Mouse (Mus musculus): ENCODE measurements around the gene Gm21149. TPM values are rescaled to one million over a fixed set of nuclear protein-coding genes. Genes with fewer than 3 reads are reported as not detected.
"Not testable (repeated sequence)": the region's sequence is repeated elsewhere in the genome, so short reads cannot be mapped to it uniquely, and the experiment has no call there.

Gene Gm21149
- polyA plus RNA-seq, 1 experiment, result not detected

DNA sequence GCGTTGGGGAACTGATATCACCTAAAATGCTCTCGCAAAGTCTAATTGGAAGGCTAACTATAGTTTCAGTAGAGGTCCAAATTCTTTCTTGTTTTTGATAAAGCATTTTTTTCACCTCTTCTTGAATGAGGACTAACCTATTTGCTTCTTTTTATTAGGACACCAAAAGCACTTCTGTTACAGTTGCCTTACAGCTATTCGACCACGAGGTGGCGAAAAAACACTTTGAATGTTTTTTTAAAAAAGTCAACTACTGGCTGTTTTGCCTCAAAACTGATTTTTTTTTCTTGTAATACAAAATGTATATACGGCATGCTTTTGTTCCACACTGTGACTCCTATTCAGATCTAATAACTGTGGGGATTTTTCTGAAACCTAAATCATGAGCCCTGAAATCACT, 8.6 kb downstream of the Gm21149 start:
- not testable (repeated sequence) for H3K27me3 ChIP-seq (ENCODE audit: control insufficient read depth, insufficient read depth, low read length); H3K27ac ChIP-seq (ENCODE audit: insufficient read depth, low read length); H3K36me3 ChIP-seq (ENCODE audit: control insufficient read depth, insufficient read depth, low read length); H3K4me3 ChIP-seq (ENCODE audit: extremely low read depth, insufficient read depth, insufficient read length); H3K4me1 ChIP-seq (ENCODE audit: control insufficient read depth, insufficient read depth, insufficient read length); DNase-seq (ENCODE audit: low read depth in 1 of 2, low spot score in 2 of 2)
- WGBS, result 65% methylated on average over 6 of the region's 6 CpGs

DNA sequence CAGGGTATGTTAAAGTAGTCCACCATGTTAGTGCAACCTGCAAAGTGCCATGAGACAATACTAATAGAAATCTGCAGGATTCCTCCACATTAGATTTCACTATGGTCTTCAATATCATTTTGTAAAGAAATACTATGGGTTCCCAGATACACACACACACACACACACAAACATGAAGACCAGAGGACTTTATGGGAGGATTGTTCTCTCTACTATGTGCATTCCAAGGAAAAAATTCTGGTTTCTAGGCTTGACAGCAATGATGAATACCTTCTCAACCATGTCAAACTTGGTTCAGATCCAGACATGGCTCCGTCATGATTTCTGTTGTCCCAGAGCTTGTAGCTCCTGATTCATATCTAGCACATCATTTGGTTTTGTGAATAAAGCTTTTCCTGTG, 10.1 kb downstream of the Gm21149 start:
- not testable (repeated sequence) for H3K36me3 ChIP-seq (ENCODE audit: control insufficient read depth, insufficient read depth, low read length); H3K4me1 ChIP-seq (ENCODE audit: control insufficient read depth, insufficient read depth, insufficient read length); H3K4me3 ChIP-seq (ENCODE audit: extremely low read depth, insufficient read depth, insufficient read length); H3K27me3 ChIP-seq (ENCODE audit: control insufficient read depth, insufficient read depth, low read length); DNase-seq (ENCODE audit: low read depth in 1 of 2, low spot score in 2 of 2); H3K27ac ChIP-seq (ENCODE audit: insufficient read depth, low read length)
- 52% methylated on average over 1 of the region's 1 CpGs for WGBS

DNA sequence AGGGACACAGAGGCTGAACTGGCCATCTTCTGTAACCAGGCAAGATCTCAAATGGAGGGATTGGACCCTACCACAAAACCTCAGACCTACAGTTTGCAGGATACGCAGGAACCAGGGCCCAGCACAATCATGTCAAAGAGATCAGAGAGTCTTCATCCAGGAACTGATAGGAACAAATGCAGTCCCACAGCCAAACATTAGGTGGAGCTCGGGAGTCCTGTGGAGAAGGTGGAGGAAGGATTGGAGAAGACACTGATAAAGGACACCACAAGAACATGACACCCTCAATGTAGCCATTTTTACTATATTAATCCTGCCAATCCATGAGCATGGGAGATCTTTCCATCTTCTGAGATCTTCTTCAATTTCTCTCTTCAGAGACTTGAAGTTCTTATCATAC, 12.8 kb downstream of the Gm21149 start:
- H3K27me3 ChIP-seq (ENCODE audit: control insufficient read depth, insufficient read depth, low read length); H3K4me1 ChIP-seq (ENCODE audit: control insufficient read depth, insufficient read depth, insufficient read length); H3K4me3 ChIP-seq (ENCODE audit: extremely low read depth, insufficient read depth, insufficient read length); H3K27ac ChIP-seq (ENCODE audit: insufficient read depth, low read length); H3K36me3 ChIP-seq (ENCODE audit: control insufficient read depth, insufficient read depth, low read length); DNase-seq (ENCODE audit: low read depth in 1 of 2, low spot score in 2 of 2): not testable (repeated sequence)
- WGBS, result 52% methylated on average over 2 of the region's 2 CpGs

DNA sequence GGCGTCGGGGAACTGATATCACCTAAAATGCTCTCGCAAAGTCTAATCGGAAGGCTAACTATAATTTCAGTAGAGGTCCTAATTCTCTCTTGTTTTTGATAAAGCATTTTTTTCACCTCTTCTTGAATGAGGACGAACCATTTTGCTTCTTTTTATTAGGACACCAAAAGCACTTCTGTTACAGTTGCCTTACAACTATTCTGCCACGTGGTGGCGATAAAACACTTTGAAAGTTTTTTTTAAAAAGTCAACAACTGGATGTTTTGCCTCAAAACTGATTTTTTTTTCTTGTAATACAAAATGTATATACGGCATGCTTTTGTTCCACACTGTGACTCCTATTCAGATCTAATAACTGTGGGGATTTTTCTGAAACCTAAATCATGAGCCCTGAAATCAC, 14.7 kb downstream of the Gm21149 start:
- not testable (repeated sequence) for DNase-seq (ENCODE audit: low read depth in 1 of 2, low spot score in 2 of 2); H3K27me3 ChIP-seq (ENCODE audit: control insufficient read depth, insufficient read depth, low read length); H3K36me3 ChIP-seq (ENCODE audit: control insufficient read depth, insufficient read depth, low read length); H3K27ac ChIP-seq (ENCODE audit: insufficient read depth, low read length); H3K4me3 ChIP-seq (ENCODE audit: extremely low read depth, insufficient read depth, insufficient read length); H3K4me1 ChIP-seq (ENCODE audit: control insufficient read depth, insufficient read depth, insufficient read length)
- 61% methylated on average over 8 of the region's 8 CpGs for WGBS

DNA sequence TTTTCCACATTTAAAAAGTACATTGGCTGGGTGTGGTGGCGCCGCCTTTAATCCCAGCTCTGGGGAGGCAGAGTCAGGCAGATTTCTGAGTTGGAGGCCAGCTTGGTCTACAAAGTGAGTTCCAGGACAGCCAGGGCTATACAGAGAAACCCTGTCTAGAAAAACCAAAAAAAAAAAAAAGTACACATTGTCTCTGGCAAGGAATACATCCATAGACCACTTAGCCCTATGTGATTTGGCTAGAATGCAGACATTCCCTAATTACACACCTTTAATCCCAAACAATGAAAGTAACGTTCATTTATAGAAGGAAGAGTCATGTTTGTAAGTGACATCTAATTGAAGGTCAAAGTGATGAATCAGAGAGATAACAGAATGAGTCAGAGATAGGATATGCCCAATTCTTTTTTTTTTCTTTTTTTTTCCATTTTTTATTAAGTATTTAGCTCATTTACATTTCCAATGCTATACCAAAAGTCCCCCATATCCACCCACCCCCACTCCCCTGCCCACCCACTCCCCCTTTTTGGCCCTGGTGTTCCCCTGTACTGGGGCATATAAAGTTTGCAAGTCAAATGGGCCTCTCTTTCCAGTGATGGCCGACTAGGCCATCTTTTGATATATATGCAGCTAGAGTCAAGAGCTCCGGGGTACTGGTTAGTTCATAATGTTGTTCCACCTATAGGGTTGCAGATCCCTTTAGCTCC, 18.3 kb downstream of the Gm21149 start:
- not testable (repeated sequence) for H3K4me3 ChIP-seq (ENCODE audit: extremely low read depth, insufficient read depth, insufficient read length); H3K36me3 ChIP-seq (ENCODE audit: control insufficient read depth, insufficient read depth, low read length); H3K27me3 ChIP-seq (ENCODE audit: control insufficient read depth, insufficient read depth, low read length); DNase-seq (ENCODE audit: low read depth in 1 of 2, low spot score in 2 of 2); H3K4me1 ChIP-seq (ENCODE audit: control insufficient read depth, insufficient read depth, insufficient read length); H3K27ac ChIP-seq (ENCODE audit: insufficient read depth, low read length)
- WGBS, result 78% methylated on average over 3 of the region's 5 CpGs

Other genes with a start within 250 kb of the Gm21149 start
- gene Gm21190, start 52.7 kb upstream of the Gm21149 start, polyA plus RNA-seq (2012; rRNA removed), result not detected in 2 replicates
- gene Gm21083, start 100.8 kb upstream of the Gm21149 start, polyA plus RNA-seq (2012; rRNA removed), result not detected in 2 replicates
- not detected in 2 replicates for gene Speer4d, start 142.5 kb upstream of the Gm21149 start, polyA plus RNA-seq (2012; rRNA removed)
- gene 4930572O03Rik, start 180.5 kb upstream of the Gm21149 start, polyA plus RNA-seq (2012; rRNA removed), result not detected in 2 replicates
- gene Speer4c, start 237.7 kb upstream of the Gm21149 start, polyA plus RNA-seq (2012; rRNA removed), result not detected in 2 replicates

All from spleen, adult 2 months (tissue).